Mouse (Mus musculus) cortical plate, adult 2 months (tissue): ENCODE measurements at regions not wholly inside any gene's neighbourhood (a gene's known extent, or its start where the extent isn't known, plus 50 kb on each side); places are given as distances from the start of the nearest gene placed in this dataset.

Experiments used
- CTCF ChIP-seq: fragments of 200-500 bp; IDR thresholded peaks from 2 replicates; pipeline ENCODE4 v1.5.1; 2011; ENCODE audit warnings: mild to moderate bottlenecking, control low read depth, low read length; ENCODE audit not compliant: insufficient read depth; ENCODE audit errors: extremely low read depth
- POLR2A ChIP-seq: fragments of 200-500 bp; IDR thresholded peaks from 2 replicates; pipeline ENCODE4 v1.6.1; 2011; ENCODE audit warnings: mild to moderate bottlenecking, low read length, control low read depth; ENCODE audit not compliant: insufficient read depth; ENCODE audit errors: extremely low read depth

GRCm38 (mm10) chr11:24341650-24342049 lies 263.8 kb downstream of the Bcl11a start:
- TF ChIP-seq POLR2A, result no peak
- no peak for TF ChIP-seq CTCF
